Mouse (Mus musculus): ENCODE results near the gene Ano10. TPM values are rescaled to one million over a fixed set of nuclear protein-coding genes. Genes with fewer than 3 reads are reported as not detected.

The Ano10 gene
- polyA plus RNA-seq, 1 experiment from 2014 or later: 39.7 TPM

GRCm38 (mm10) chr9:122185953-122186352, 108.3 kb downstream of the Ano10 start:
- ATAC-seq: no peak
- no peaks in the 10 kb centered on the region for H3K27me3 ChIP-seq (replicated peaks; ENCODE audit: control insufficient read depth, insufficient read depth, low read length)
- H3K4me1 ChIP-seq (ENCODE audit: control insufficient read depth, insufficient read depth, low read length): peaks cover 12% of the 10 kb centered on the region
- peak overlapping the region; percentile 42 for H3K27ac ChIP-seq (ENCODE audit: low read length)
- no peak overlapping the region for H3K4me2 ChIP-seq (ENCODE audit: low read depth, low read length)
- no peaks in the 10 kb centered on the region for H3K9me3 ChIP-seq (ENCODE audit: control insufficient read depth, low read length)
- no peak overlapping the region for H3K4me3 ChIP-seq (ENCODE audit: low read length)
- 85% methylated on average over 6 of the region's 6 CpGs for WGBS
- H3K9ac ChIP-seq (ENCODE audit: low read depth, low read length): no peak overlapping the region
- no peaks in the 10 kb centered on the region for H3K36me3 ChIP-seq (ENCODE audit: control insufficient read depth, insufficient read depth, low read length)

- ATAC-seq: peak; percentile 45; the same call in 1 of the 2 replicates
- no peak overlapping the region for H3K4me3 ChIP-seq (ENCODE audit: low read length)
- H3K36me3 ChIP-seq (ENCODE audit: control insufficient read depth, insufficient read depth, low read length): no peaks in the 10 kb centered on the region
- 10% methylated on average over 2 of the region's 2 CpGs for WGBS
- no peak overlapping the region for H3K9ac ChIP-seq (ENCODE audit: low read depth, low read length)
- H3K4me2 ChIP-seq (ENCODE audit: low read depth, low read length): no peak overlapping the region
- H3K9me3 ChIP-seq (ENCODE audit: control insufficient read depth, low read length): no peaks in the 10 kb centered on the region
- H3K4me1 ChIP-seq (ENCODE audit: control insufficient read depth, insufficient read depth, low read length): peaks cover 12% of the 10 kb centered on the region
- H3K27me3 ChIP-seq (replicated peaks; ENCODE audit: control insufficient read depth, insufficient read depth, low read length): no peaks in the 10 kb centered on the region
- 0 out of 2 replicates have a peak overlapping the region, but pooled peaks have one; percentile 42 for H3K27ac ChIP-seq (ENCODE audit: low read length)
These were observed 109.2 kb downstream of the Ano10 start for GRCm38 (mm10) chr9:122185061-122185460.

- Histone ChIP-seq H3K4me1 (ENCODE audit: control insufficient read depth, insufficient read depth, low read length) (peaks cover 14% of the 10 kb centered on the region), H3K36me3 (ENCODE audit: control insufficient read depth, insufficient read depth, low read length) (no peaks in the 10 kb centered on the region), H3K27ac (ENCODE audit: low read length) (no peak overlapping the region), H3K4me2 (ENCODE audit: low read depth, low read length) (no peak overlapping the region), H3K4me3 (ENCODE audit: low read length) (no peak overlapping the region), H3K9ac (ENCODE audit: low read depth, low read length) (no peak overlapping the region), H3K27me3 (replicated peaks; ENCODE audit: control insufficient read depth, insufficient read depth, low read length) (no peaks in the 10 kb centered on the region), H3K9me3 (ENCODE audit: control insufficient read depth, low read length) (no peaks in the 10 kb centered on the region)
- WGBS: 81% methylated on average over 3 of the region's 3 CpGs
- no peak for ATAC-seq
These were observed 109.9 kb downstream of the Ano10 start for GRCm38 (mm10) chr9:122184329-122184728.

- Histone ChIP-seq H3K4me1 (ENCODE audit: control insufficient read depth, insufficient read depth, low read length) (peaks cover 17% of the 10 kb centered on the region), H3K27ac (ENCODE audit: low read length) (peak overlapping the region; percentile 19; the same call in 1 of the 2 replicates), H3K27me3 (replicated peaks; ENCODE audit: control insufficient read depth, insufficient read depth, low read length) (no peaks in the 10 kb centered on the region), H3K9ac (ENCODE audit: low read depth, low read length) (no peak overlapping the region), H3K9me3 (ENCODE audit: control insufficient read depth, low read length) (no peaks in the 10 kb centered on the region), H3K4me2 (ENCODE audit: low read depth, low read length) (no peak overlapping the region), H3K4me3 (ENCODE audit: low read length) (no peak overlapping the region), H3K36me3 (ENCODE audit: control insufficient read depth, insufficient read depth, low read length) (no peaks in the 10 kb centered on the region)
- 66% methylated on average over 4 of the region's 4 CpGs for WGBS
- ATAC-seq: peak; percentile 26; the same call in 1 of the 2 replicates
These were observed 111.1 kb downstream of the Ano10 start for GRCm38 (mm10) chr9:122183074-122183473.

- ATAC-seq: no peak
- 87% methylated on average over 3 of the region's 3 CpGs for WGBS
- Histone ChIP-seq H3K27ac (ENCODE audit: low read length) (no peak overlapping the region), H3K36me3 (ENCODE audit: control insufficient read depth, insufficient read depth, low read length) (no peaks in the 10 kb centered on the region), H3K9ac (ENCODE audit: low read depth, low read length) (no peak overlapping the region), H3K4me1 (ENCODE audit: control insufficient read depth, insufficient read depth, low read length) (peaks cover 5% of the 10 kb centered on the region; the same call in 1 of the 2 replicates), H3K27me3 (replicated peaks; ENCODE audit: control insufficient read depth, insufficient read depth, low read length) (no peaks in the 10 kb centered on the region), H3K4me2 (ENCODE audit: low read depth, low read length) (no peak overlapping the region), H3K4me3 (ENCODE audit: low read length) (no peak overlapping the region), H3K9me3 (ENCODE audit: control insufficient read depth, low read length) (no peaks in the 10 kb centered on the region)
These were observed 114.1 kb downstream of the Ano10 start for GRCm38 (mm10) chr9:122180105-122180504.

- WGBS: 52% methylated on average over 4 of the region's 4 CpGs
- Histone ChIP-seq H3K9me3 (ENCODE audit: control insufficient read depth, low read length) (no peaks in the 10 kb centered on the region), H3K4me2 (ENCODE audit: low read depth, low read length) (no peak overlapping the region), H3K4me1 (ENCODE audit: control insufficient read depth, insufficient read depth, low read length) (peaks cover 5% of the 10 kb centered on the region; the same call in 1 of the 2 replicates), H3K9ac (ENCODE audit: low read depth, low read length) (no peak overlapping the region), H3K36me3 (ENCODE audit: control insufficient read depth, insufficient read depth, low read length) (no peaks in the 10 kb centered on the region), H3K4me3 (ENCODE audit: low read length) (no peak overlapping the region), H3K27ac (ENCODE audit: low read length) (0 out of 2 replicates have a peak overlapping the region, but pooled peaks have one; percentile 12), H3K27me3 (replicated peaks; ENCODE audit: control insufficient read depth, insufficient read depth, low read length) (no peaks in the 10 kb centered on the region)
- ATAC-seq: no peak
These were observed 115.8 kb downstream of the Ano10 start for GRCm38 (mm10) chr9:122178427-122178826.

GRCm38 (mm10) chr9:122177256-122178220, 116.7 kb downstream of the Ano10 start:
- Histone ChIP-seq H3K4me3 (ENCODE audit: low read length) (no peak overlapping the region), H3K27me3 (replicated peaks; ENCODE audit: control insufficient read depth, insufficient read depth, low read length) (no peaks in the 10 kb centered on the region), H3K4me2 (ENCODE audit: low read depth, low read length) (no peak overlapping the region), H3K9ac (ENCODE audit: low read depth, low read length) (no peak overlapping the region), H3K4me1 (ENCODE audit: control insufficient read depth, insufficient read depth, low read length) (peaks cover 5% of the 10 kb centered on the region; the same call in 1 of the 2 replicates), H3K9me3 (ENCODE audit: control insufficient read depth, low read length) (no peaks in the 10 kb centered on the region), H3K27ac (ENCODE audit: low read length) (0 out of 2 replicates have a peak overlapping the region, but pooled peaks have one; percentile 12), H3K36me3 (ENCODE audit: control insufficient read depth, insufficient read depth, low read length) (no peaks in the 10 kb centered on the region)
- peak; percentile 17; the same call in 1 of the 2 replicates for ATAC-seq
- WGBS: 71% methylated on average over 7 of the region's 7 CpGs

- Histone ChIP-seq H3K36me3 (ENCODE audit: control insufficient read depth, insufficient read depth, low read length) (peaks cover 6% of the 10 kb centered on the region), H3K27me3 (replicated peaks; ENCODE audit: control insufficient read depth, insufficient read depth, low read length) (no peaks in the 10 kb centered on the region), H3K4me3 (ENCODE audit: low read length) (no peak overlapping the region), H3K9me3 (ENCODE audit: control insufficient read depth, low read length) (no peaks in the 10 kb centered on the region), H3K4me1 (ENCODE audit: control insufficient read depth, insufficient read depth, low read length) (peaks cover 5% of the 10 kb centered on the region; the same call in 1 of the 2 replicates), H3K27ac (ENCODE audit: low read length) (no peak overlapping the region), H3K4me2 (ENCODE audit: low read depth, low read length) (no peak overlapping the region), H3K9ac (ENCODE audit: low read depth, low read length) (no peak overlapping the region)
- WGBS: 95% methylated on average over 6 of the region's 6 CpGs
- no peak for ATAC-seq
These were observed 119.5 kb downstream of the Ano10 start for GRCm38 (mm10) chr9:122174723-122175122.

GRCm38 (mm10) chr9:122173405-122174233, 120.6 kb downstream of the Ano10 start:
- no peak overlapping the region for H3K4me3 ChIP-seq (ENCODE audit: low read length)
- ATAC-seq: no peak
- 82% methylated on average over 9 of the region's 9 CpGs for WGBS
- no peaks in the 10 kb centered on the region for H3K4me1 ChIP-seq (ENCODE audit: control insufficient read depth, insufficient read depth, low read length)
- no peak overlapping the region for H3K9ac ChIP-seq (ENCODE audit: low read depth, low read length)
- H3K36me3 ChIP-seq (ENCODE audit: control insufficient read depth, insufficient read depth, low read length): peaks cover 6% of the 10 kb centered on the region
- no peak overlapping the region for H3K27ac ChIP-seq (ENCODE audit: low read length)
- H3K9me3 ChIP-seq (ENCODE audit: control insufficient read depth, low read length): no peaks in the 10 kb centered on the region
- no peak overlapping the region for H3K4me2 ChIP-seq (ENCODE audit: low read depth, low read length)
- no peaks in the 10 kb centered on the region for H3K27me3 ChIP-seq (replicated peaks; ENCODE audit: control insufficient read depth, insufficient read depth, low read length)

Data from intestine, embryonic 16.5 days (tissue).